Mouse (Mus musculus) erythroblast, embryonic 14.5 days (primary cell): ENCODE measurements around the gene Son.

ENCODE experiments used
- GATA1 ChIP-seq: IDR thresholded peaks from 2 replicates; pipeline ENCODE4 v1.6.1; 2012; ENCODE audit warnings: low read length, inconsistent platforms, mixed read lengths
- TAL1 ChIP-seq: IDR thresholded peaks from 3 replicates; pipeline ENCODE4 v1.6.1; 2012; ENCODE audit warnings: low read length, inconsistent platforms, mixed read lengths

DNA sequence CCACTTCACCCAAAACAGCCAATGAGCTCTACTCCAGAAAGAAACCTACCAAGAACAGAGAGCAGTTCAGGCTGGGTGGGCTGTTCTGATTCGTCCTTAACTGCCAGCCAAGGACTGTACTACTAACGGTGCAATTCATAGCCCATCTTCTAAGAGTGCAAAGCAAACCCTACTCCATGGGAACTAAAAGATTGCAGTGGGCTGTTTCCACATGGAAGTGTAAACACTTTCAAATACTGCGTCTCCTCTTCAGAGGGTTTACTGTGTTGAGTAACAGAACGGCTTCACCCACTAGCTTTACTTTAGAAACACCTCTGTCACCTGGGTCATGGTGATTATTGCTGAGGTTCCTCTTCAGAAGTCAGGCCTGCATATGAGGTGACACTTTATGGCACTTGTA lies 46.2 kb upstream of the Son start:
- TF ChIP-seq TAL1 (no peak), GATA1 (no peak)
